Mouse (Mus musculus) stomach, embryonic 16.5 days (tissue): ENCODE data around the gene Gm5141. TPM values are rescaled to one million over a fixed set of nuclear protein-coding genes. Genes with fewer than 3 reads are reported as not detected.
A peak's percentile ranks its signal among the peaks of the same experiment; 100 is the strongest.
"Not testable (repeated sequence)": the region's sequence is repeated elsewhere in the genome, so short reads cannot be mapped to it uniquely, and the experiment has no call there.

Source experiments
- ATAC-seq: fragments of 200-750 bp; cut with Nextera tagmentation; 2 replicates; pipeline ENCODE4 v1.8.0; 2017; ENCODE audit warnings: moderate number of reproducible peaks, moderate TSS enrichment; ENCODE audit not compliant: insufficient read depth, low FRiP score
- H3K27ac ChIP-seq: fragments of 300-500 bp; sonication (generic); 2 replicates; pipeline ENCODE4 v1.5.1; 2014; ENCODE audit warnings: low read length
- H3K27me3 ChIP-seq: fragments of 300-500 bp; sonication (generic); 2 replicates; pipeline ENCODE4 v1.6.1; 2014; ENCODE audit warnings: low read length, control low read depth, mixed read lengths; ENCODE audit not compliant: control insufficient read depth, insufficient read depth
- H3K36me3 ChIP-seq: fragments of 300-500 bp; sonication (generic); 2 replicates; pipeline ENCODE4 v1.6.1; 2014; ENCODE audit warnings: low read length; ENCODE audit not compliant: control insufficient read depth, insufficient read depth
- H3K4me1 ChIP-seq: fragments of 300-500 bp; sonication (generic); 2 replicates; pipeline ENCODE4 v1.6.1; 2014; ENCODE audit warnings: low read length, control low read depth, mixed read lengths; ENCODE audit not compliant: control insufficient read depth, insufficient read depth
- H3K4me2 ChIP-seq: fragments of 300-500 bp; sonication (generic); 2 replicates; pipeline ENCODE4 v1.6.1; 2014; ENCODE audit warnings: low read depth, low read length, mixed read lengths
- H3K4me3 ChIP-seq: fragments of 300-500 bp; sonication (generic); replicated peaks from 2 replicates; pipeline ENCODE4 v1.5.1; 2014; ENCODE audit warnings: mild to moderate bottlenecking, low read length
- H3K9ac ChIP-seq: fragments of 300-500 bp; sonication (generic); 2 replicates; pipeline ENCODE4 v1.6.1; 2014; ENCODE audit warnings: low read length
- H3K9me3 ChIP-seq: fragments of 300-500 bp; sonication (generic); replicated peaks from 2 replicates; pipeline ENCODE4 v1.6.1; 2016; ENCODE audit warnings: low read length, control low read depth; ENCODE audit not compliant: control insufficient read depth
- WGBS: fragments of 180-500 bp; shearing (Covaris S2); extraction: QIAGEN DNeasy Blood & Tissue Kit; methylation state at CpG from one replicate; pipeline ENCODE4 v1.1.7; 2014; 5-methylcytosine and 5-hydroxymethylcytosine counted together
- polyA plus RNA-seq: library from polyadenylated mRNA; unstranded; fragments of >200 nt; fragmentation: Nextera tagmentation; extraction: Ambion mirVana; gene quantifications from 2 replicates; pipeline ENCODE4 v1.2.1, GENCODE M21; 2015

Gene Gm5141
- 10.1 and 10.4 TPM in 2 replicates for polyA plus RNA-seq

GRCm38 (mm10) chr13:62785199-62786134, at the start of gene Gm5141:
Gm5141 (minus strand) TSS chr13:62785808.
- not testable (repeated sequence) for H3K36me3 ChIP-seq, H3K27ac ChIP-seq, H3K4me1 ChIP-seq, H3K9me3 ChIP-seq, H3K27me3 ChIP-seq
- 5% methylated on average over 19 of the region's 23 CpGs for WGBS
- Histone ChIP-seq H3K4me2 (peak within 1 kb of the TSS; percentile 75), H3K4me3 (peak within 1 kb of the TSS; percentile 57), H3K9ac (peak within 1 kb of the TSS; percentile 70)
- ATAC-seq = peak; percentile 99

- 37% methylated on average over 4 of the region's 4 CpGs for WGBS
- Histone ChIP-seq H3K9ac (no peak overlapping the region), H3K27me3 (no peaks in the 10 kb centered on the region), H3K36me3 (no peaks in the 10 kb centered on the region), H3K4me1 (no peaks in the 10 kb centered on the region), H3K27ac (no peak overlapping the region), H3K9me3 (no peaks in the 10 kb centered on the region), H3K4me2 (no peak overlapping the region), H3K4me3 (no peak overlapping the region)
- no peak for ATAC-seq
Measured at GRCm38 (mm10) chr13:62833341-62833740, 47.7 kb upstream of the Gm5141 start.

GRCm38 (mm10) chr13:62832239-62832638, 46.6 kb upstream of the Gm5141 start:
- no peak overlapping the region for H3K4me3 ChIP-seq
- H3K9me3 ChIP-seq = no peaks in the 10 kb centered on the region
- no peak overlapping the region for H3K27ac ChIP-seq
- 68% methylated on average over 2 of the region's 2 CpGs for WGBS
- H3K4me1 ChIP-seq = no peaks in the 10 kb centered on the region
- H3K4me2 ChIP-seq = no peak overlapping the region
- H3K36me3 ChIP-seq = no peaks in the 10 kb centered on the region
- no peak overlapping the region for H3K9ac ChIP-seq
- H3K27me3 ChIP-seq = no peaks in the 10 kb centered on the region
- ATAC-seq = no peak

GRCm38 (mm10) chr13:62815705-62816104, 30.1 kb upstream of the Gm5141 start:
- not testable (repeated sequence) for H3K27ac ChIP-seq, ATAC-seq, H3K4me1 ChIP-seq, H3K27me3 ChIP-seq, H3K36me3 ChIP-seq, H3K4me2 ChIP-seq, H3K9me3 ChIP-seq, H3K4me3 ChIP-seq, H3K9ac ChIP-seq
- WGBS = 83% methylated on average over 3 of the region's 3 CpGs

GRCm38 (mm10) chr13:62812713-62813112, 27.1 kb upstream of the Gm5141 start:
- H3K9ac ChIP-seq = peak overlapping the region; percentile 46
- ATAC-seq = no peak

GRCm38 (mm10) chr13:62807981-62808380, 22.4 kb upstream of the Gm5141 start:
- 90% methylated on average over 6 of the region's 6 CpGs for WGBS
- not testable (repeated sequence) for H3K27me3 ChIP-seq, H3K4me1 ChIP-seq, H3K9ac ChIP-seq, H3K4me3 ChIP-seq, H3K9me3 ChIP-seq, H3K27ac ChIP-seq, H3K4me2 ChIP-seq, H3K36me3 ChIP-seq, ATAC-seq

More at GRCm38 (mm10) chr13:62812713-62813112, 27.1 kb upstream of the Gm5141 start:
- Histone ChIP-seq H3K36me3 (no peaks in the 10 kb centered on the region), H3K4me3 (peak overlapping the region; percentile 34), H3K4me2 (peak overlapping the region; percentile 59), H3K27me3 (no peaks in the 10 kb centered on the region), H3K4me1 (no peaks in the 10 kb centered on the region), H3K27ac (no peak overlapping the region), H3K9me3 (no peaks in the 10 kb centered on the region)
- WGBS = 7% methylated on average over 32 of the region's 32 CpGs

- H3K27me3 ChIP-seq, ATAC-seq, H3K4me1 ChIP-seq, H3K36me3 ChIP-seq, H3K9me3 ChIP-seq, H3K9ac ChIP-seq, H3K27ac ChIP-seq: not testable (repeated sequence)
- 52% methylated on average over 2 of the region's 2 CpGs for WGBS
- Histone ChIP-seq H3K4me3 (peak overlapping the region; percentile 57), H3K4me2 (peak overlapping the region; percentile 40)
Measured at GRCm38 (mm10) chr13:62786135-62786493, 506 bp upstream of the Gm5141 start.

- H3K4me1 ChIP-seq, H3K4me3 ChIP-seq, H3K9ac ChIP-seq, H3K9me3 ChIP-seq, H3K4me2 ChIP-seq, H3K36me3 ChIP-seq, H3K27me3 ChIP-seq, H3K27ac ChIP-seq, ATAC-seq: not testable (repeated sequence)
- WGBS = 69% methylated on average over 2 of the region's 2 CpGs
Measured at GRCm38 (mm10) chr13:62763806-62764205, 21.8 kb downstream of the Gm5141 start.

- not testable (repeated sequence) for H3K27me3 ChIP-seq, H3K4me1 ChIP-seq, H3K9me3 ChIP-seq, H3K36me3 ChIP-seq, H3K27ac ChIP-seq
- 8% methylated on average over 20 of the region's 20 CpGs for WGBS
- peak; percentile 88 for ATAC-seq
- peak within 1 kb of the TSS; percentile 72 for H3K9ac ChIP-seq
- H3K4me3 ChIP-seq = peak within 1 kb of the TSS; percentile 60
- peak within 1 kb of the TSS; percentile 52 for H3K4me2 ChIP-seq
Measured at GRCm38 (mm10) chr13:62760432-62761415, 24.9 kb downstream of the Gm5141 start, which contains the start of gene Platr25. Platr25 (minus strand) TSS chr13:62760709.
